Mouse (Mus musculus): ENCODE results near the gene Lcn10. TPM values are rescaled to one million over a fixed set of nuclear protein-coding genes. Genes with fewer than 3 reads are reported as not detected.
A peak's percentile ranks its signal among the peaks of the same experiment; 100 is the strongest.
"Not testable (repeated sequence)": the region's sequence is repeated elsewhere in the genome, so short reads cannot be mapped to it uniquely, and the experiment has no call there.

Lcn10 gene
- not detected for total RNA-seq (2021)
- long read RNA-seq, experiment 1, result 0 reads
- long read RNA-seq, experiment 2, result 0 reads

- DNase-seq (ENCODE audit: low spot score in 2 of 2), result no peak
Observed at GRCm38 (mm10) chr2:25682426-25682825, at the start of gene Lcn10. Gene Lcn10, plus strand, starts transcription at chr2:25682726.

GRCm38 (mm10) chr2:25633616-25634015, 48.9 kb upstream of the Lcn10 start:
- no peak for DNase-seq (ENCODE audit: low spot score in 2 of 2)

- DNase-seq (ENCODE audit: low spot score in 2 of 2), result no peak
Observed at GRCm38 (mm10) chr2:25634046-25634445, 48.5 kb upstream of the Lcn10 start.

- peak; percentile 28 to 47 for DNase-seq (ENCODE audit: low spot score in 2 of 2)
Observed at GRCm38 (mm10) chr2:25639890-25640289, 42.6 kb upstream of the Lcn10 start.

GRCm38 (mm10) chr2:25652902-25653301, 29.6 kb upstream of the Lcn10 start, which contains the start of gene Lcn8:
Gene Lcn8, plus strand, starts transcription at chr2:25653120.
- no peak for DNase-seq (ENCODE audit: low spot score in 2 of 2)

GRCm38 (mm10) chr2:25654502-25654901, 28.0 kb upstream of the Lcn10 start:
- DNase-seq (ENCODE audit: low spot score in 2 of 2), result no peak

GRCm38 (mm10) chr2:25656691-25657090, 25.8 kb upstream of the Lcn10 start:
- peak in 1 of 2 experiments; percentile 47 for DNase-seq (ENCODE audit: low spot score in 2 of 2)

GRCm38 (mm10) chr2:25657246-25657645, 25.3 kb upstream of the Lcn10 start:
- DNase-seq (ENCODE audit: low spot score in 2 of 2), result no peak

GRCm38 (mm10) chr2:25657652-25658051, 24.9 kb upstream of the Lcn10 start, which contains the start of gene Lcn5:
Gene Lcn5, plus strand, starts transcription at chr2:25657952.
- no peak for DNase-seq (ENCODE audit: low spot score in 2 of 2)

GRCm38 (mm10) chr2:25660279-25660678, 22.2 kb upstream of the Lcn10 start:
- no peak for DNase-seq (ENCODE audit: low spot score in 2 of 2)

GRCm38 (mm10) chr2:25661245-25661970, 21.1 kb upstream of the Lcn10 start:
- DNase-seq (ENCODE audit: low spot score in 2 of 2), result no peak

GRCm38 (mm10) chr2:25663511-25663910, 19.0 kb upstream of the Lcn10 start:
- DNase-seq (ENCODE audit: low spot score in 2 of 2), result peak in 1 of 2 experiments; percentile 63

- DNase-seq (ENCODE audit: low spot score in 2 of 2), result no peak
Observed at GRCm38 (mm10) chr2:25664125-25664524, 18.4 kb upstream of the Lcn10 start.

GRCm38 (mm10) chr2:25666516-25666915, 16.0 kb upstream of the Lcn10 start:
- no peak for DNase-seq (ENCODE audit: low spot score in 2 of 2)

GRCm38 (mm10) chr2:25676486-25676885, 6.0 kb upstream of the Lcn10 start, which contains the start of gene Lcn6:
Gene Lcn6, plus strand, starts transcription at chr2:25676786.
- no peak for DNase-seq (ENCODE audit: low spot score in 2 of 2)

GRCm38 (mm10) chr2:25679559-25679958, 3.0 kb upstream of the Lcn10 start:
- no peak for DNase-seq (ENCODE audit: low spot score in 2 of 2)

- no peak for DNase-seq (ENCODE audit: low spot score in 2 of 2)
Observed at GRCm38 (mm10) chr2:25686941-25687340, 4.4 kb downstream of the Lcn10 start.

- DNase-seq (ENCODE audit: low spot score in 2 of 2), result peak; percentile 42 to 54
Observed at GRCm38 (mm10) chr2:25694605-25695004, 12.1 kb downstream of the Lcn10 start.

- DNase-seq (ENCODE audit: low spot score in 2 of 2), result no peak
Observed at GRCm38 (mm10) chr2:25696951-25697350, 14.4 kb downstream of the Lcn10 start.

GRCm38 (mm10) chr2:25698696-25699095, 16.2 kb downstream of the Lcn10 start:
- DNase-seq (ENCODE audit: low spot score in 2 of 2), result no peak

GRCm38 (mm10) chr2:25699743-25700142, 17.2 kb downstream of the Lcn10 start, which contains the start of gene Obp2a:
Gene Obp2a, plus strand, starts transcription at chr2:25700043.
- not testable (repeated sequence) for DNase-seq (ENCODE audit: low spot score in 2 of 2)

- DNase-seq (ENCODE audit: low spot score in 2 of 2), result no peak
Observed at GRCm38 (mm10) chr2:25701001-25701400, 18.5 kb downstream of the Lcn10 start.

- no peak for DNase-seq (ENCODE audit: low spot score in 2 of 2)
Observed at GRCm38 (mm10) chr2:25703706-25704105, 21.2 kb downstream of the Lcn10 start.

Data from layer of hippocampus, postnatal 14 days (tissue).